Mouse (Mus musculus): ENCODE measurements around the gene 1700001J03Rik. TPM values are rescaled to one million over a fixed set of nuclear protein-coding genes. Genes with fewer than 3 reads are reported as not detected.

1700001J03Rik gene
- polyA plus RNA-seq, 1 experiment from 2014 or later = 0.35 TPM

DNA sequence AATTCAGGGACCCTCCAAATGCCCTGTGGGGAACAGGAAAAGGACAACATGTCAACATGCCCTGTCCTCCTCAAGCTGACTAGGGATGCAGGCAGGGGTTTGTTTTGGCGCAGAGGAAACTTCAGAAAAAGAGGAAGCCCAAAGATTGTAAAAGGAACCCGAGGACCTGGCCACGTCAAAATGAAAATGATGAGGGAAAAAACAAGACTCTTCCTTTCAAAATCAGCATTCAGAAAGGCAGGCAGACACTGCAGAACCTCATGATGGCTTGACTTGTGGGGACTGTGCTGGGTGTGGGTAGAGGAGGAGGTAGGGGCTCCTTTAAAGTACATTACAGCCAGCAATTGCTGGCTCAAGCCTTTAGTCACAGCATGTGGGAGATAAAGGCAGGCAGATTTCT lies 34.6 kb downstream of the 1700001J03Rik start:
- no peak for ATAC-seq
- Histone ChIP-seq H3K9me3 (ENCODE audit: control insufficient read depth, low read length) (peaks cover 7% of the 10 kb centered on the region; the same call in 1 of the 2 replicates), H3K27me3 (replicated peaks; ENCODE audit: control insufficient read depth, insufficient read depth, low read length) (no peaks in the 10 kb centered on the region), H3K4me3 (ENCODE audit: low read length) (no peak overlapping the region), H3K9ac (ENCODE audit: low read depth, low read length) (no peak overlapping the region), H3K36me3 (ENCODE audit: control insufficient read depth, insufficient read depth, low read length) (no peaks in the 10 kb centered on the region), H3K4me2 (ENCODE audit: low read length) (no peak overlapping the region), H3K4me1 (ENCODE audit: control insufficient read depth, insufficient read depth, low read depth, low read length) (no peaks in the 10 kb centered on the region), H3K27ac (ENCODE audit: low read depth, low read length) (no peak overlapping the region)
- 82% methylated on average over 3 of the region's 3 CpGs for WGBS

DNA sequence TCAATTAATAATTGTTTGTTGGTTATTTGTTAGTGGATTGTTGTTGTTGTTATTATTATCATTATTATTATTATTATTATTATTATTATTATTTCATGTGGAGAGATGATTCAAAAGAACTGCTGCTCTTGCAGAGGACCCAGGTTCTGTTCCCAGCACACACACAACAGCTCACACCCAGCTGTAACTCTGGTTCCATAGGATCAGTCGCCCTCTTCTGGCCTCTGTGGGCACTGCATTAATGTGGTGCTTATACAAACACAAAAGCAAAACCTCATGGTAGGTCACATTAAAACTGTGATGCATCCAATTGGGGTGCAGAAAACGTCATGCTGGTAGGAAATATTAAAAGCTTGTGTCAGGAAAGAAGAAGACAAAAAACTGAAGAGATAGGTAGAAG lies 37.2 kb downstream of the 1700001J03Rik start:
- H3K27ac ChIP-seq (ENCODE audit: low read depth, low read length) = no peak overlapping the region
- H3K9me3 ChIP-seq (ENCODE audit: control insufficient read depth, low read length) = peaks cover 7% of the 10 kb centered on the region; the same call in 1 of the 2 replicates
- 45% methylated on average over 2 of the region's 2 CpGs for WGBS

More for the DNA sequence above, 37.2 kb downstream of the 1700001J03Rik start:
- Histone ChIP-seq H3K27me3 (replicated peaks; ENCODE audit: control insufficient read depth, insufficient read depth, low read length) (no peaks in the 10 kb centered on the region), H3K4me3 (ENCODE audit: low read length) (no peak overlapping the region), H3K36me3 (ENCODE audit: control insufficient read depth, insufficient read depth, low read length) (no peaks in the 10 kb centered on the region), H3K4me1 (ENCODE audit: control insufficient read depth, insufficient read depth, low read depth, low read length) (no peaks in the 10 kb centered on the region), H3K4me2 (ENCODE audit: low read length) (no peak overlapping the region), H3K9ac (ENCODE audit: low read depth, low read length) (no peak overlapping the region)
- no peak for ATAC-seq

Other genes starting within 250 kb of the 1700001J03Rik start
- not detected in 2 replicates for gene Cyp3a25, start 175.7 kb downstream of the 1700001J03Rik start, polyA plus RNA-seq (2015; fragmentation: Nextera tagmentation; extraction: Ambion mirVana)
- gene Cyp3a59, start 106.0 kb downstream of the 1700001J03Rik start, polyA plus RNA-seq (2015; fragmentation: Nextera tagmentation; extraction: Ambion mirVana) = not detected in 2 replicates
- not detected in 2 replicates for gene Gm5565, start 24.8 kb downstream of the 1700001J03Rik start, polyA plus RNA-seq (2015; fragmentation: Nextera tagmentation; extraction: Ambion mirVana)
- not detected in 2 replicates for gene Gm6309, start 14.6 kb downstream of the 1700001J03Rik start, polyA plus RNA-seq (2015; fragmentation: Nextera tagmentation; extraction: Ambion mirVana)
- 28.0 and 30.1 TPM in 2 replicates for gene Rnf6, start 36.3 kb upstream of the 1700001J03Rik start, polyA plus RNA-seq (2015; fragmentation: Nextera tagmentation; extraction: Ambion mirVana)
- 11.2 and 13.9 TPM in 2 replicates for gene Cdk8, start 45.9 kb upstream of the 1700001J03Rik start, polyA plus RNA-seq (2015; fragmentation: Nextera tagmentation; extraction: Ambion mirVana)
- gene Wasf3, start 199.7 kb upstream of the 1700001J03Rik start, polyA plus RNA-seq (2015; fragmentation: Nextera tagmentation; extraction: Ambion mirVana) = 19.3 and 23.4 TPM in 2 replicates

All from hindbrain, embryonic 16.5 days (tissue).